Mouse (Mus musculus): ENCODE measurements at regions not wholly inside any gene's neighbourhood (a gene's known extent, or its start where the extent isn't known, plus 50 kb on each side); places are given as distances from the start of the nearest gene placed in this dataset.

DNA sequence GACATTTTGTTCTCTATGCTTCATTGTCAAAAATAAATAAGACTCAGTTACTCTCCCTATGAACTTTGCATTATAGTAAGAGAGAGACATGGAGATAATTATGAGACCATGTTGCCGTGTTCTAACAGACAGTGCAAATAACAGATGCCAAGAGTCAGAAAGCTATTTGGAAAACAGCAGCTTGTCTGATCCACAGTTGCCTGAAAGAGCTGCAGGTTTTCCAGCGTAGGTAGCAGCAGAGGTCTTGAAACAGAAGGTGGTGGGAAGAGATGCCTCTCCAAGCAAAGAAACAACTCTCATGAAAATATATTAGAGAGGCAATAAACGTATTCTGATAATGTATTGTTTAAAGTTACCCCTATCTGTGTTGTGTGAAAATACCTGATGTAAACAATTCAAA is 793.5 kb downstream of the Kcna4 start:
- Histone ChIP-seq H3K27ac (ENCODE audit: control insufficient read depth, low read depth, low read length) (no peak overlapping the region), H3K4me3 (ENCODE audit: control insufficient read depth in 1 of 2, insufficient read depth in 1 of 2, low read depth in 2 of 2, low read length in 2 of 2) (no peak overlapping the region)

DNA sequence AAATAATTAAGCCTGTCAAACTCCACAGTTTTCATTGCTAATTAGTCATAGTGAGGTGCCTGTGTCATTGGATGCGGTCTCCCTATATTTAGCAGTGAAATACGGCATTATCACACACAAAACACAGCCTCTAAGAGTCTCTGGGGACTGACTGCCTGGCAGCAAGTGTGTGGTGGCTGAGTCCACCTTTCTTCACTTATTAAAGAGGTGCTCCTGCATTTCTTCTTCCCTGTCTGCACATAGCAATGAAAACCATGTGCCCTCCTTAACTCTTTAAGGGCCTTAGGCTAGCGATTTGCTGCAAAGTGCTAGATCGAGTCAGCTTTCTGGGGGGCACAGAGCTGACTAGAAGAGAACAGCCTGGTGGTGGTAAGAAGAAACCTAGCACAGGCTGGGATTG is 799.8 kb downstream of the Kcna4 start:
- no peak overlapping the region for H3K27ac ChIP-seq (ENCODE audit: control insufficient read depth, low read depth, low read length)
- H3K9me3 ChIP-seq (replicated peaks; ENCODE audit: insufficient read depth, low read length): no peaks in the 10 kb centered on the region
- H3K36me3 ChIP-seq (ENCODE audit: control insufficient read depth in 1 of 2, insufficient read depth in 2 of 2, low read length in 2 of 2): no peaks in the 10 kb centered on the region
- H3K27me3 ChIP-seq (ENCODE audit: control insufficient read depth in 1 of 2, insufficient read depth in 2 of 2, low read length in 2 of 2): no peaks in the 10 kb centered on the region
- DNase-seq (ENCODE audit: low read depth, low spot score): no peak
- H3K4me1 ChIP-seq (ENCODE audit: control insufficient read depth in 1 of 2, insufficient read depth in 2 of 2, low read length in 2 of 2): no peaks in the 10 kb centered on the region
- H3K4me3 ChIP-seq (ENCODE audit: control insufficient read depth in 1 of 2, insufficient read depth in 1 of 2, low read depth in 2 of 2, low read length in 2 of 2): no peak overlapping the region
- TF ChIP-seq ZKSCAN1 (IDR thresholded peaks at IDR 0.05; ENCODE audit: low read depth, low read length) (no peak), BHLHE40 (IDR thresholded peaks at IDR 0.05; ENCODE audit: borderline replicate concordance, low read depth, low read length) (no peak), POLR2AphosphoS5 (IDR thresholded peaks at IDR 0.05; ENCODE audit: borderline replicate concordance, low read depth, low read length) (no peak), CHD2 (IDR thresholded peaks at IDR 0.05; ENCODE audit: low read length) (no peak), RAD21 (IDR thresholded peaks at IDR 0.05; ENCODE audit: low read depth, low read length) (no peak), GABPA (IDR thresholded peaks at IDR 0.05; ENCODE audit: low read depth, low read length) (no peak), KAT2A (conservative IDR thresholded peaks at IDR 0.05; ENCODE audit: low read depth, low read length) (no peak), UBTF (IDR thresholded peaks at IDR 0.05; ENCODE audit: borderline replicate concordance, insufficient read depth, low read depth, low read length) (no peak), EP300 (IDR thresholded peaks at IDR 0.05; ENCODE audit: low read depth in 1 of 2, low read length in 2 of 2) (no peak), MXI1 (IDR thresholded peaks at IDR 0.05; ENCODE audit: low read depth, low read length) (no peak), ETS1 (IDR thresholded peaks at IDR 0.05; ENCODE audit: low read depth, low read length) (no peak)
- H3K79me2 ChIP-seq (ENCODE audit: control insufficient read depth, insufficient read depth, low read length, poor library complexity): no peaks in the 10 kb centered on the region
- H3K9ac ChIP-seq (ENCODE audit: control insufficient read depth, low read depth, low read length, poor library complexity, severe bottlenecking): no peak overlapping the region

More for the DNA sequence above, 793.5 kb downstream of the Kcna4 start:
- H3K36me3 ChIP-seq (ENCODE audit: control insufficient read depth in 1 of 2, insufficient read depth in 2 of 2, low read length in 2 of 2): no peaks in the 10 kb centered on the region
- no peak for DNase-seq (ENCODE audit: low read depth, low spot score)
- H3K4me1 ChIP-seq (ENCODE audit: control insufficient read depth in 1 of 2, insufficient read depth in 2 of 2, low read length in 2 of 2): no peaks in the 10 kb centered on the region
- no peak overlapping the region for H3K9ac ChIP-seq (ENCODE audit: control insufficient read depth, low read depth, low read length, poor library complexity, severe bottlenecking)
- H3K9me3 ChIP-seq (replicated peaks; ENCODE audit: insufficient read depth, low read length): no peaks in the 10 kb centered on the region
- H3K27me3 ChIP-seq (ENCODE audit: control insufficient read depth in 1 of 2, insufficient read depth in 2 of 2, low read length in 2 of 2): no peaks in the 10 kb centered on the region
- no peaks in the 10 kb centered on the region for H3K79me2 ChIP-seq (ENCODE audit: control insufficient read depth, insufficient read depth, low read length, poor library complexity)
- TF ChIP-seq MYC (IDR thresholded peaks at IDR 0.05; ENCODE audit: low read depth, low read length): no peak
- TF ChIP-seq GATA1 (IDR thresholded peaks at IDR 0.05; ENCODE audit: low read depth, low read length): no peak
- TF ChIP-seq HCFC1 (IDR thresholded peaks at IDR 0.05; ENCODE audit: low read depth, low read length): no peak
- no peak for TF ChIP-seq GABPA (IDR thresholded peaks at IDR 0.05; ENCODE audit: low read depth, low read length)
- no peak for TF ChIP-seq POLR2AphosphoS2 (IDR thresholded peaks at IDR 0.05; ENCODE audit: low read length)
- TF ChIP-seq MXI1 (IDR thresholded peaks at IDR 0.05; ENCODE audit: low read depth, low read length): no peak
- TF ChIP-seq ZKSCAN1 (IDR thresholded peaks at IDR 0.05; ENCODE audit: low read depth, low read length): no peak
- TF ChIP-seq TBP (IDR thresholded peaks at IDR 0.05; ENCODE audit: low read depth, low read length): no peak
